Mouse (Mus musculus): ENCODE data around the gene Kcnd3. TPM values are rescaled to one million over a fixed set of nuclear protein-coding genes. Genes with fewer than 3 reads are reported as not detected.

Kcnd3 gene
- polyA plus RNA-seq, 1 experiment from 2014 or later, result 0.93 TPM

DNA sequence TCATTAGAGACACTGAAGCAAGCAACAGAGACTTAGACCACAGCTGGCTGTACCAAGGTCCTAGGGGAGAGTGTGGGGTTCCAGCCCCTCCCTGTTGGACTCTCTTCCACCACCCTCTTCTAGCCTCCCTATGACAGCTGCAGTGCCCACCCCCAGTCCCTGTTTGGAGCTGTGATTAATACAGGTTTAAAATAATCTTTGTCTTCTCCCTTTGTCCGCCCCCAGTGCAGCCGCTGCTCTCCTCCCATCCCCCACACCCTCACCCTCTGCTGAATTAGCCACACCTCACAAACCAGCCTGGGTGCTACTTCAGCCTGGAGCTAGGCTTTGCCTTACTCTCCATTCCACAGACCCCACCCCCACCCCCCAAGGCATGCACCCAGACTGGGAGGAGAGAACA lies 107.3 kb downstream of the Kcnd3 start:
- no peak for ATAC-seq (ENCODE audit: insufficient number of reproducible peaks, low FRiP score)
- Histone ChIP-seq H3K9me3 (replicated peaks) (no peaks in the 10 kb centered on the region), H3K36me3 (no peaks in the 10 kb centered on the region), H3K27ac (ENCODE audit: poor library complexity, severe bottlenecking) (no peak overlapping the region), H3K27me3 (replicated peaks) (peaks cover 3% of the 10 kb centered on the region; the same call in 1 of the 2 replicates), H3K4me2 (no peak overlapping the region), H3K9ac (no peak overlapping the region), H3K4me1 (replicated peaks) (peaks cover 8% of the 10 kb centered on the region; the same call in 1 of the 2 replicates), H3K4me3 (no peak overlapping the region)
- WGBS, result 13% methylated on average over 2 of the region's 2 CpGs

DNA sequence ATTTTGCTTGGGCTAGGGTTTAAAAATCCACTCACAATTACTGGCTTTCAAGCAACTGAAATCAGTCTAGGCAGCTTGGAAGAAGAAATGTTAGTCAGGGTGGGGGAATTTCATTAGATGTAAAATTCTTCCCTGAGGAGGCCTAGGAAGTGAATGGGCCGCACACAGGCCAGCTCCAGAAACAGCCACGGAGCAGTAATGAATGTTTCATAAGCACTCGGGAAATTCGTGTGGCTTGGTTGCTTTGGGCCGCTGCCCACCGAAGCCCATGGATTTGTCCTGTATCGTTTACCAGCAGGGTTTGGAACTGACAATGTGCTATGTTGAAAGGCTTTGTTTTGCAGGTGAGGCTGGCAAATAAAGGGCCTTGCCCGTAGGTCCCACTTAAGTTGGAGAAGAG lies 114.8 kb downstream of the Kcnd3 start:
- ATAC-seq (ENCODE audit: insufficient number of reproducible peaks, low FRiP score), result no peak
- Histone ChIP-seq H3K36me3 (no peaks in the 10 kb centered on the region), H3K9me3 (replicated peaks) (no peaks in the 10 kb centered on the region), H3K27ac (ENCODE audit: poor library complexity, severe bottlenecking) (no peak overlapping the region), H3K9ac (no peak overlapping the region), H3K4me2 (no peak overlapping the region), H3K4me3 (no peak overlapping the region), H3K4me1 (replicated peaks) (peaks cover 6% of the 10 kb centered on the region; the same call in 1 of the 2 replicates), H3K27me3 (replicated peaks) (peaks cover 20% of the 10 kb centered on the region)
- 89% methylated on average over 8 of the region's 8 CpGs for WGBS

DNA sequence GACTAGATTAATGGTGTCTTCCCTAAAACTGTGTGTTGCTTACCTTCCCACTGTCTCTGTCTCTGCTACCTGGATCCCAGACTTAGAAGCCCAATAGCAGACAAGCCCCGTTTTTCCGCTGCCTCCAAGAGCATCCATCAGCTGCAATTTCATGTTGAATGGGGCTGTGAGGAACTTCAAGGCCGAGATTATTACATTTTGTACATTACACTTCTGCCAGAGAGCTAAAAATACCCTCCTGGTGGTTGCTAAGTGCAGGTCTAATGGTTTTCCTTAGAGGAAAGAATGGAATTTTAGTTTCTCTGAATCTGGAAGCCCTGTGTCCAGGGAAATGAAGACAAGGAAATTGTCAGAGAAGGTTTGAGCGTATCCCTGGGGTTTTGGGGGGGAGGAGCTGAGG lies 115.3 kb downstream of the Kcnd3 start:
- WGBS, result 63% methylated on average over 4 of the region's 4 CpGs
- Histone ChIP-seq H3K9ac (no peak overlapping the region), H3K4me2 (no peak overlapping the region), H3K27me3 (replicated peaks) (peaks cover 20% of the 10 kb centered on the region), H3K36me3 (no peaks in the 10 kb centered on the region), H3K9me3 (replicated peaks) (no peaks in the 10 kb centered on the region), H3K27ac (ENCODE audit: poor library complexity, severe bottlenecking) (no peak overlapping the region), H3K4me3 (no peak overlapping the region), H3K4me1 (replicated peaks) (peaks cover 6% of the 10 kb centered on the region; the same call in 1 of the 2 replicates)
- ATAC-seq (ENCODE audit: insufficient number of reproducible peaks, low FRiP score), result no peak

DNA sequence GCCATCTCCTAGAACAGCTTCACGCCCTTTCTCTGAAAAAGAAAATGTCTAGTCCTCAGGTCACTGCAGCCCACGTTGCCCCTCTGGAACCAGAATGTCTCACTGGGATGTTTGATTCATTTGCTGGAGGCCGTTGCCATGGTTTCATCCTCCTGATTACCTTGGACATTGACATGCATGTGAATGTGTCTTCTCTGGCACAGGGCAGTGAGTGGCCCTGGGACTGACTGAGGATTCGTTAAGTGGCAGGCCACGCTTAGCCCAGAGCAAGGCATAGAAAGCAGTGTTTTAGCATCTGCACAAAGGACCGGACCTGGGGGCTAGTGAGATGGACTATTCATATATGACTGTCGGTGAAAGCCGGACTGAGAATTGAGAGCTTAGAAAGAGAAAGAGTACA lies 116.3 kb downstream of the Kcnd3 start:
- Histone ChIP-seq H3K27ac (ENCODE audit: poor library complexity, severe bottlenecking) (no peak overlapping the region), H3K27me3 (replicated peaks) (peaks cover 20% of the 10 kb centered on the region), H3K4me3 (no peak overlapping the region), H3K36me3 (no peaks in the 10 kb centered on the region), H3K4me2 (no peak overlapping the region), H3K9me3 (replicated peaks) (no peaks in the 10 kb centered on the region), H3K4me1 (replicated peaks) (peaks cover 6% of the 10 kb centered on the region; the same call in 1 of the 2 replicates), H3K9ac (no peak overlapping the region)
- 87% methylated on average over 8 of the region's 8 CpGs for WGBS
- no peak for ATAC-seq (ENCODE audit: insufficient number of reproducible peaks, low FRiP score)

DNA sequence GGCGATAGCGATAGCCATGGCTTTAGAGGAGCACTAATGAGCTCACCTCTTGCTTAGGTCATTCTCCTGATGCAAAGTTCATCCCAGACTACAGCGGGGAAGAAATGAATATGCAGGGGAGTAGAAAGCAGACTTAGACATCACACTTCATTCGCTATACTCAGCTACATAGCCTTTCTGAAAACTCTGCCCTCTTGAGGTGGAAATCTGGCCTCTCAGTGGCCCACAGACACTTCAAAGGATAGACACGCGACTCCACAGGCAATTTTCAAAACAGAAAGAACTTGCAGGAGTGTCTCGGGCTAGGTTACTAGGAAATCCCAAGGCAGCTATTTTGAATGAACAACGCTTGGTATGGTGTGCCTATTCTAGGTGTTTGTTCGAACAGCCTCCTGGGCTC lies 116.7 kb downstream of the Kcnd3 start:
- Histone ChIP-seq H3K27me3 (replicated peaks) (peaks cover 20% of the 10 kb centered on the region), H3K36me3 (no peaks in the 10 kb centered on the region), H3K4me1 (replicated peaks) (peaks cover 6% of the 10 kb centered on the region; the same call in 1 of the 2 replicates), H3K9ac (no peak overlapping the region), H3K4me2 (no peak overlapping the region), H3K9me3 (replicated peaks) (no peaks in the 10 kb centered on the region), H3K4me3 (no peak overlapping the region), H3K27ac (ENCODE audit: poor library complexity, severe bottlenecking) (no peak overlapping the region)
- ATAC-seq (ENCODE audit: insufficient number of reproducible peaks, low FRiP score), result no peak
- WGBS, result 74% methylated on average over 9 of the region's 9 CpGs

DNA sequence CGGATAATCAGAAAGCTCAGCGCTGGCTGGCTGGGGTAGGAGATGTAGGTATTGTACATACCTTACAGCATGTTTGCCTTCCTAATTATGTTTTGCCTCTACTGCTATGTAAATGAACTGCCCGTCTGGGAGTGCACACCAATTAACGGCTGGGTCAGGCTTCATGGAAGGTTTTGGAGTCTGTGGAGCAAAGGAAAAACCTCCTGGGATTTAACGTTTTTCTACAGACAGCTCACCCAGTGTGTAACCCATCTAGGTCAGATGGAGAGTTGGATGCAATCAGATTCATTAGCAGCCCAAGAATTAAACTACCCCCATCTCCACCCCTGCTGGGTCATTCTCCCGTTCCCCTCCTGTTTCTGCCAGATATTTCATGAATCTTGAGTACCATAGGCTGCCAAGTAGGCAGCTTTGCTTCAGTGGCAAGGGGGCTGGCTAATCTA lies 117.2 kb downstream of the Kcnd3 start:
- H3K4me1 ChIP-seq (replicated peaks), result peaks cover 6% of the 10 kb centered on the region; the same call in 1 of the 2 replicates
- no peak for ATAC-seq (ENCODE audit: insufficient number of reproducible peaks, low FRiP score)
- H3K4me2 ChIP-seq, result no peak overlapping the region
- 54% methylated on average over 6 of the region's 6 CpGs for WGBS
- H3K9me3 ChIP-seq (replicated peaks), result no peaks in the 10 kb centered on the region
- H3K27me3 ChIP-seq (replicated peaks), result peaks cover 20% of the 10 kb centered on the region
- H3K4me3 ChIP-seq, result no peak overlapping the region
- no peaks in the 10 kb centered on the region for H3K36me3 ChIP-seq
- H3K9ac ChIP-seq, result no peak overlapping the region
- H3K27ac ChIP-seq (ENCODE audit: poor library complexity, severe bottlenecking), result no peak overlapping the region

DNA sequence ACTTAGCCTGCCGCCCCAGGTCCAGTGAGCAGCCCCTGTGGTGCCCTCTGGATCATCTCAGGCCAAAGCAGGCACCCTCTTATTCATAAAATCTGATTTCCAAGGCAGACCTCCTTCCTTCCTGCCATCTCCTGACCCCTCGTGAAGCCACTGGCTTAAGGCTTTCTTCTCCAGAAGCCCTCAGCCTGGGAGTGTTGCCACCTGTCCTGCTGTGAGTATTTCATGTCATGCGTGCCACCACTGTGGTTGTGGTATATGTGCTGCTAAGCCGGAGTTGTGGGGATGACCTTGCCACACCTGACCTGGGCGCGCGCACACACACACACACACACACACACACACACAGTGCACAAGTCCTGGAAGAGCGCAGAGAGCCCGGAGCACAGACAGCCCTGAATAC lies 117.8 kb downstream of the Kcnd3 start:
- H3K27ac ChIP-seq (ENCODE audit: poor library complexity, severe bottlenecking), result no peak overlapping the region
- peak; percentile 9; the same call in 1 of the 2 replicates for ATAC-seq (ENCODE audit: insufficient number of reproducible peaks, low FRiP score)
- H3K27me3 ChIP-seq (replicated peaks), result peaks cover 20% of the 10 kb centered on the region
- H3K9me3 ChIP-seq (replicated peaks), result no peaks in the 10 kb centered on the region
- peaks cover 1% of the 10 kb centered on the region; the same call in 1 of the 2 replicates for H3K4me1 ChIP-seq (replicated peaks)
- no peak overlapping the region for H3K4me3 ChIP-seq
- H3K36me3 ChIP-seq, result no peaks in the 10 kb centered on the region
- no peak overlapping the region for H3K4me2 ChIP-seq
- no peak overlapping the region for H3K9ac ChIP-seq
- WGBS, result 73% methylated on average over 9 of the region's 9 CpGs

DNA sequence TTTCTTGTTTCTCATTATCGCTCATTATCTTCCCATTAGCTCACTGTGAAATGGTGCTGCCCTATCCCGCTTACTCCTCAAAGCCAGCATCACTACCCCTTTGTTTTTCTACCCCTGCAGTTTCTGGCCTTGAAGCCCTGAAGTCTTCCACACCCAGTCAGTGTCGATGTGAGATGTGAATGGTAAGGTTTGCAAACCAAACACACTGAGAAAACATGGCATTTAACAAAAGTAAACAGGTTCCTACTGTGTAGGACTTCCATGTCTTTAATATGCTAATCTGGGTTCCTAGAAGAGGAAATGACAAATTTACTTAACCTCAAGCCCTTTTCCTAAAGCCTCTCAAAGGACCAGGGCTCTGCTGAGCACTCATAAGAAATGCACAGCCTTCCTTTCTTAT lies 118.7 kb downstream of the Kcnd3 start:
- Histone ChIP-seq H3K36me3 (no peaks in the 10 kb centered on the region), H3K27ac (ENCODE audit: poor library complexity, severe bottlenecking) (no peak overlapping the region), H3K4me3 (no peak overlapping the region), H3K4me1 (replicated peaks) (no peaks in the 10 kb centered on the region), H3K4me2 (no peak overlapping the region), H3K9me3 (replicated peaks) (no peaks in the 10 kb centered on the region), H3K9ac (no peak overlapping the region), H3K27me3 (replicated peaks) (peaks cover 20% of the 10 kb centered on the region)
- ATAC-seq (ENCODE audit: insufficient number of reproducible peaks, low FRiP score), result no peak
- WGBS, result 26% methylated on average over 3 of the region's 3 CpGs

DNA sequence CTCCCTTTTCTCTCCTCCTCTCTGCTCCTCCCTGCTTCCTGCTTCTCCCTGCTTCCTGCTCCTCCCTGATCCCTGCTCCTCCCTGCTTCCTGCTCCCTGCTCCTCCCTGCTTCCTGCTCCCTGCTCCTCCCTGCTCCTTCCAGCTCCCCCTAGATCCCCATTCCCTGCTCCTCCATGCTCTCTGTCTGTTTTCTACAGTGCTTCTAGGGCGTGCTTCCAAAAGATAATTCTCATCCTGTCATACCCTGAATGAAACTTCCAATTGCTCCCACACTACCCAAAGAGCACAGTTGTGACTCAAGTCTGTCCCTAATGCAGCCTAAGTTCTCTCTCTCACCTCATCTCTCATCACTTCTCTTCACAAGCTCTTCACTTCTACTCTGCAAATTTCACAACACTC lies 119.8 kb downstream of the Kcnd3 start:
- H3K4me1 ChIP-seq (replicated peaks), result no peaks in the 10 kb centered on the region
- no peak overlapping the region for H3K9ac ChIP-seq
- H3K9me3 ChIP-seq (replicated peaks), result no peaks in the 10 kb centered on the region
- WGBS, result 44% methylated on average over 1 of the region's 1 CpGs
- no peak overlapping the region for H3K4me3 ChIP-seq
- no peak overlapping the region for H3K4me2 ChIP-seq
- no peak overlapping the region for H3K27ac ChIP-seq (ENCODE audit: poor library complexity, severe bottlenecking)
- H3K36me3 ChIP-seq, result no peaks in the 10 kb centered on the region
- H3K27me3 ChIP-seq (replicated peaks), result peaks cover 20% of the 10 kb centered on the region
- ATAC-seq (ENCODE audit: insufficient number of reproducible peaks, low FRiP score), result no peak

DNA sequence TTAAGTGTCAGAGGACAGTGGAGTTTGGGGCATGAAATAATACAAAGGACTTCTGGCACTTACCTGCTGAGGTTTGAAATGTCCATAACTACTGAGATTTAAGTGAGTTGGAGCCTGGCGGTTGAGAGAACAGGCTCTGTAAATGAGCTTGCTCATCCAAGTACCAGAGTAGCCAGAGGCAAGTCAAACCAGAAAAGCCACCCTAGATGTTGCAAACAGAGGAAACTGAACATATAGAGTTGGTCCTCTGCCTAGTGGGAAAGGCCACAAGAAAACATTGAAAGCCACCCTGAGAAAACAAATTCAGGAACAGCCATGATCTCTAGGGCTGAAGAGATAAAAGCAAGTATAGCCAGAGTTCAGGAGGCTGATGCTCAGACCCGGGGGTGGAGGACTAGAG lies 121.0 kb downstream of the Kcnd3 start:
- no peak overlapping the region for H3K4me3 ChIP-seq
- WGBS, result 54% methylated on average over 2 of the region's 2 CpGs
- no peaks in the 10 kb centered on the region for H3K4me1 ChIP-seq (replicated peaks)
- no peak overlapping the region for H3K9ac ChIP-seq
- no peak overlapping the region for H3K4me2 ChIP-seq
- H3K27ac ChIP-seq (ENCODE audit: poor library complexity, severe bottlenecking), result no peak overlapping the region
- no peak for ATAC-seq (ENCODE audit: insufficient number of reproducible peaks, low FRiP score)
- no peaks in the 10 kb centered on the region for H3K36me3 ChIP-seq
- peaks cover 18% of the 10 kb centered on the region for H3K27me3 ChIP-seq (replicated peaks)
- H3K9me3 ChIP-seq (replicated peaks), result no peaks in the 10 kb centered on the region

DNA sequence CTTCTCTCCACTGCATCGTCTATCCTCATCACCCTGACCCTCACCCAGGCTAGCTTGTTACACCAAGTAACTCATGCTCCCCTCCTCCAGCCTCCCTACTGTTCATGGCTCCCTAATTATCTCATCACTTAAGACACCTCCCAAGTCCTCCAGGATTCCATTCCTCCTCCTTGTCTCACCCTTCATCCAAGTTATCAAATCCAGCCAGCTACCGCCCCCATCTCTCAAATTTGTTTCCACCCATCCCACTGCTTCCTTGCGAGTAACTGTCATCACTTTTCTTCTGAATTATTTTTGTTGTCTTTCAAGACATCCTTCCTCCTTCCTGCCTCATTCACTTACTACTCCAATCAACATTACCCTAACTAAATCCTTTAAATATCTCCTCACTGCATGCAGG lies 126.2 kb downstream of the Kcnd3 start:
- 66% methylated on average over 3 of the region's 3 CpGs for WGBS
- H3K4me1 ChIP-seq (replicated peaks), result no peaks in the 10 kb centered on the region

DNA sequence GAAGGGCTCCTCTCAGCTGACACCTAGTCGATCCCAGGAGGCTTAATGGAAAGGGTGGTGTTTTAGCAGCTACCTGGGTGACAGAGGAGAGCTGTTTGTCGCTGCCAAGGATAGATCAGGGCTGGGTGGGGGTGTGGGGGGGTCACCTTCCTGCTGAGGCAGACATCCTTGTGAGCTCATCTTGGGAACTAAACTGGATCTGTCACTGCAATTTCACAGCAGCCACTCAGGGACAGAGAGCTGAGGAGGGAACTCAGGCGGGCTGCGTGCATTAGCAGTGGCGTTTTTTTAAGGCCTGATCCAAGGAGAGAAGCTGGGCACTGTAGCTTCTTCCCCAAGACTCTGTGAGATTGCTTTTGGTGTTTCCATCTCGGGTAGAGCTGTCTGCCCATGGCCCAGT lies 129.0 kb downstream of the Kcnd3 start:
- no peaks in the 10 kb centered on the region for H3K27me3 ChIP-seq (replicated peaks)
- no peak for ATAC-seq (ENCODE audit: insufficient number of reproducible peaks, low FRiP score)

More for the DNA sequence above, 126.2 kb downstream of the Kcnd3 start:
- Histone ChIP-seq H3K9ac (no peak overlapping the region), H3K27me3 (replicated peaks) (no peaks in the 10 kb centered on the region), H3K4me2 (no peak overlapping the region), H3K36me3 (no peaks in the 10 kb centered on the region), H3K4me3 (no peak overlapping the region), H3K27ac (ENCODE audit: poor library complexity, severe bottlenecking) (no peak overlapping the region), H3K9me3 (replicated peaks) (no peaks in the 10 kb centered on the region)
- no peak for ATAC-seq (ENCODE audit: insufficient number of reproducible peaks, low FRiP score)

More for the DNA sequence above, 129.0 kb downstream of the Kcnd3 start:
- Histone ChIP-seq H3K4me2 (no peak overlapping the region), H3K4me3 (no peak overlapping the region), H3K9me3 (replicated peaks) (no peaks in the 10 kb centered on the region), H3K27ac (ENCODE audit: poor library complexity, severe bottlenecking) (no peak overlapping the region), H3K4me1 (replicated peaks) (no peaks in the 10 kb centered on the region), H3K36me3 (no peaks in the 10 kb centered on the region), H3K9ac (no peak overlapping the region)
- WGBS, result 58% methylated on average over 6 of the region's 6 CpGs

Measured in heart, embryonic 12.5 days (tissue).